Mouse (Mus musculus): ENCODE measurements around the gene Axl. TPM values are rescaled to one million over a fixed set of nuclear protein-coding genes. Genes with fewer than 3 reads are reported as not detected.
A peak's percentile ranks its signal among the peaks of the same experiment; 100 is the strongest.
"Not testable (repeated sequence)": the region's sequence is repeated elsewhere in the genome, so short reads cannot be mapped to it uniquely, and the experiment has no call there.

The Axl gene
- polyA plus RNA-seq, 1 experiment from 2014 or later, result 69.8 TPM

DNA sequence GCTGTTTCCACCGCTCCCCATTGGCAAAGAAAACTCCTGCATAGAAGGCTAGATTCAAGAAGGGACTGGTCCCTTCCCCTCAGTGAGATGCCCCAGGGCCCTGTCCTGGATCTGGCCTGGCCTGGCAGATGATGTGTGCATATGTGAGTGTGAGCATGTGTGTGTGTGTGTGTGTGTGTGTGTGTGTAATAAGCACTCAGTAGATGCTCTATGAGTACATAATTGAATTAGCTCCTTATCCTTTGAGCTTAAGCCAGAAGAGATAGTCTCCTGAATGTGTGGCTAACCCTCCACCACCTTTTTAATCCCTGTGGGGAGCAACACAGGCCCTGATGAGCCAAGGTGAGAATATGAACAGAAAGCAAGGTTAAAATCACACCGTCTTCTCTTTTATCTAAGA, 23.2 kb upstream of the Axl start:
- ATAC-seq, result no peak
- H3K27me3 ChIP-seq (replicated peaks), result no peaks in the 10 kb centered on the region
- no peak overlapping the region for H3K4me2 ChIP-seq (replicated peaks)
- H3K9ac ChIP-seq, result no peak overlapping the region
- peaks cover 17% of the 10 kb centered on the region for H3K4me1 ChIP-seq (replicated peaks)
- H3K27ac ChIP-seq, result no peak overlapping the region
- 58% methylated on average over 2 of the region's 2 CpGs for WGBS
- H3K4me3 ChIP-seq (replicated peaks), result no peak overlapping the region
- H3K36me3 ChIP-seq, result no peaks in the 10 kb centered on the region
- H3K9me3 ChIP-seq, result no peaks in the 10 kb centered on the region

DNA sequence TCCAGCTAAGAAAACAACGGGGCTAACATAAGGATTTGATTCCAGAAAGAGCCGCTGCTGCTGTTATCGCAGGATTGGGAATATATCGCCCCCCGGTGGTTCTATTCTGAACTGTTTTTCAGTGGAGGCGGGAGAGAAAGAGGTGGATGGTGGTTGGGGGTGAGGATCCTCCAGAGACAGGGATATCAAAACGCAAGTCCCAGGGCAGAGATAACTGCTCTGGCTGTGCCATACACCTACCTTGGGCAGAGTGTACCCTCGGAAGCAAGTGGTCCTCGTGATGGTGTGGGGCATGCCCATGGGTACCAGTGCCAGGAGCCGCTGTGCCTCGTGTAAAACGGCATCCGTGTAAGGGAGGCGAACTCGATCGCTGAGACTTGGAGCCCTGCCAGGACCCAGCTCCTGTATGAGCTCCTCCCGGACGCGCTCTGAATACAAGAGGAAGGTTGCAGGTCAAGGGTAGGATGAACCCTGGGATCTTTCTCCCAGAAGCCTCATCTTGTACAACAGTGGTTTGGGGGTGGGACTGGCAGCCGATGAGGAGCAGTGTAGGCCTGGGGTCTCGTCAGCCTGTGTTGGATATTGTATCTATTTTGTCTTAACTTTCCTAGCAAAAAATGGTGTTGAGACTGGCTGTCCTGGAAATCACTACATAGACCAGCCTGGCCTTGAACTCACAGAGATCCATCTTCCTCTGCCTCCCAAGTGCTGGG, 17.3 kb upstream of the Axl start:
- H3K27ac ChIP-seq, result no peak overlapping the region
- H3K4me3 ChIP-seq (replicated peaks), result peak overlapping the region; percentile 22
- WGBS, result 21% methylated on average over 21 of the region's 21 CpGs
- H3K4me1 ChIP-seq (replicated peaks), result peaks cover 14% of the 10 kb centered on the region
- no peaks in the 10 kb centered on the region for H3K36me3 ChIP-seq
- H3K4me2 ChIP-seq (replicated peaks), result peak overlapping the region; percentile 50
- no peaks in the 10 kb centered on the region for H3K27me3 ChIP-seq (replicated peaks)
- H3K9ac ChIP-seq, result peak overlapping the region; percentile 33; the same call in 1 of the 2 replicates
- peak; percentile 31 for ATAC-seq
- no peaks in the 10 kb centered on the region for H3K9me3 ChIP-seq

DNA sequence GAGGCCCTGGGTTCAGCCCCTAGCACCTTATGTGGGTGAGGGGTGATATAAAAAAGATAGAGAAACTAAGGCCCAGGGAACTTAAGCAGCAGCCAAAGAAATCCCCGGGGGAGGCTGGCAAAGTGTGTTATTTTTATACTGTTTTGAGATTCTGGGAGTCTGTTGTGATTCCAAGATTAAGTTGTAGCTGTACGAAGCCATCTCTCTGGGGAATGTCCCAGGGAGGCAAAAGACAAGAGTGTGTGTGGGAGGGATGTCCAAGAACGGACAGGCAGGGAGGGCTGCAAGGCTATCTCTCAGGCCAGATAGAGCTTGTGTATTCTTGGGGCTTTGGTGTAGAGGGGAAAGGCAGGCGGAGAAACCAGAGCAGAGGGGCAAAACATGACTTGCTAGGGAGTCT, 16.3 kb upstream of the Axl start:
- Histone ChIP-seq H3K27me3 (replicated peaks) (no peaks in the 10 kb centered on the region), H3K4me1 (replicated peaks) (peaks cover 14% of the 10 kb centered on the region), H3K4me2 (replicated peaks) (no peak overlapping the region), H3K27ac (no peak overlapping the region), H3K9ac (no peak overlapping the region), H3K36me3 (no peaks in the 10 kb centered on the region), H3K4me3 (replicated peaks) (no peak overlapping the region), H3K9me3 (no peaks in the 10 kb centered on the region)
- WGBS, result 72% methylated on average over 4 of the region's 4 CpGs
- no peak for ATAC-seq

DNA sequence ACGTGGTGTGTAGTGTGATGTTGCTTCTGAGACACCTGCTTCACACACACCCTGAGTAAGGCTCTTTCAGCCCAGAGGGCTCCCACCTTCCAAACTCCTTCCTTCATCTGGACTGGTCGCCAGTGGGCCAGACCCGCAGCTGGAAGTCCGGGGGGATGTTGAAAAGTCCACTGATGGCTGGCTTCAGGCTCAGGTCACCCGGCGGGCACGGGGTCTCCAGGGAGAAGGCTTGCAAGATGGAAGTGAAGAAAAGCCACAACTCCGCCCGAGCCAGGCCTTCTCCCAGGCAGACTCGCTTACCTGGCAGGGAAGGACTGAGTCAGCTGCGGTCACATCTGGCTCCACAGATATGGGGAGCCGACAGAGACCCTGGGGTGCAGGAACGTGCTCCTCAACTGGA, 15.0 kb upstream of the Axl start:
- H3K4me2 ChIP-seq (replicated peaks), result no peak overlapping the region
- no peak overlapping the region for H3K27ac ChIP-seq
- no peaks in the 10 kb centered on the region for H3K9me3 ChIP-seq
- no peak for ATAC-seq
- 82% methylated on average over 13 of the region's 13 CpGs for WGBS
- H3K36me3 ChIP-seq, result no peaks in the 10 kb centered on the region
- H3K27me3 ChIP-seq (replicated peaks), result no peaks in the 10 kb centered on the region
- H3K4me3 ChIP-seq (replicated peaks), result no peak overlapping the region
- no peak overlapping the region for H3K9ac ChIP-seq
- H3K4me1 ChIP-seq (replicated peaks), result peaks cover 14% of the 10 kb centered on the region

DNA sequence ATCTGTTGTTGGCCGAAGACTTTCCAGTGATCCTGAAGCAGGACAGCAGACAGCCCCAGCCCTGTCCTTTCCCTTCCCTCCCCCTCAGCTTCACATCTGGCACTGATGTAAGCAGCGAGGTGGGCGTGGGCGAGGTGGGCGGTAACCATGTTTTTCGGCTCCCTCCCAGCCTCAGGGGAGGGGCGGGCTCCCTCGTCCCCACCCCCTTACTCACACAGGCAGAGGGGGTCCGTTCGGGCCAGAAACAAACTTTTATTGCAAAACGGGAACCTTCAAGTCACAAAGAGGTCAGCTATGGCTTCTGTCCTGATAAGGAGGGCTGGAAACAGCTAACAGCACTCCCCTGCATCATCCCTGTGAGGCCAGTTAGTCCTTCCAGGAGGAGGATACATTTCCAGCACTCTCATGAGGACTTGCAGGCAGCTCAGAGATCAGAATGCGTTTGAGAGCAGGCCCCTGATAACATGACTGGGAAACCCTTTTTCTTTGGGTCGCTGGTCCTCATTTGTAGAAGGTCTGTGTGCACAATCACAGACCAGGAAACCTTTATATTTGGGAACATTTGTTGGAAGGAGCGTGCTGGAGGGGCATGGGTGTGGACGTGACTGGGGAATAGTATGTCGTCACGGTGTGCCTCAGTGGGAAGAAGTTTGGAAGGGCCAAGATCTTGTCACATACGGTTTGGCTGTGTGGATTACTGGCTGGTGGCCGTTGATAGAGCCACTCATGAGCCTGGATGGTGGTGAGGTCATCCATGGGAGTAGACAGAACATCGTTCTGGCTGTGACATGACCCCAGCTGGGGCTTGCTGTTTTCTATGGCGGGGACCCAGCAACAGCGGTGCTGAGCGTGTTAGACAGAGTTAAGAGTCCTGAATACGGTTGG, 14.0 kb upstream of the Axl start:
- peak; percentile 60 for ATAC-seq
- Histone ChIP-seq H3K4me1 (replicated peaks) (peaks cover 14% of the 10 kb centered on the region), H3K27me3 (replicated peaks) (no peaks in the 10 kb centered on the region), H3K27ac (peak overlapping the region; percentile 73), H3K4me2 (replicated peaks) (peak overlapping the region; percentile 47), H3K36me3 (no peaks in the 10 kb centered on the region), H3K9ac (peak overlapping the region; percentile 8; the same call in 1 of the 2 replicates), H3K4me3 (replicated peaks) (peak overlapping the region; percentile 18; the same call in 1 of the 2 replicates), H3K9me3 (no peaks in the 10 kb centered on the region)
- 21% methylated on average over 24 of the region's 24 CpGs for WGBS

DNA sequence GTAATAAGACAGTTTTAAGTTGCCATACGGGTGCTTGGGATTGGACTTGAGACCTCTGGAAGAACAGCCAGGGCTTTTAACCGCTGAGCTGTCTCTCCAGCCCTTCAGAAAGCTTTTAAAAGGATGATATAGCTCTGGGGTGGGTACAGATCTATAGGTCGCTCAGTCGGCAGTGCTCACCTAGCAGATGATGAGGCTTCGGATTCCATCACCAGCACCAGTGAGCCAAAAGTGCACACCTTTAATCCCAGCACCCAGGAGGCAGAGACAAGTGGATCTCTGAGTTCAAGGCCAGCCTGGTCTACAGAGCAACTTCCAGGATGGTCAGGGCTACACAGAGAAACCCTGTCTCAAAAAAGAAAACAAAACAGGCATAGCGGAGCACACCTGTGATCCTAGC, 12.5 kb upstream of the Axl start:
- Histone ChIP-seq H3K4me2 (replicated peaks) (no peak overlapping the region), H3K4me3 (replicated peaks) (no peak overlapping the region), H3K27me3 (replicated peaks) (no peaks in the 10 kb centered on the region), H3K9ac (no peak overlapping the region), H3K9me3 (no peaks in the 10 kb centered on the region), H3K36me3 (no peaks in the 10 kb centered on the region), H3K27ac (no peak overlapping the region), H3K4me1 (replicated peaks) (peaks cover 14% of the 10 kb centered on the region)
- 91% methylated on average over 6 of the region's 6 CpGs for WGBS
- ATAC-seq, result no peak

DNA sequence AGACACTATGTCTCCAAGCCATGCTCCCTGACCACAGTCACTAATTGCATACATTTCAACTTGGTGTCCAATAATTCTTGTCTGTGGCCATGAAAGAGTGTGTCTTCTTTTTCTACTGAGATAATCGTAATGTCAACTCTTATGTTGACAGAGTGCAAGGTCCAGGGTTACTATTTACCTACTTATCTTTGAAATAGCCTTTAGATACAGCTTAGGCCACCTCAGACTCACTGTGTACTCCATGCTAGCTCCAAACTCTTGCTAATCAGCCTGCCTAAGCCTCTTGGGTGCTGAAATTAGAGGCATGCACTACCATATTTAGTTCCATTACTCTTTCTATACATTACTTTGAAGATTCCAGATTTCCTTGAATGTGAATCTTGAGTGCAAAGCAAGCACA, 10.9 kb upstream of the Axl start:
- peak overlapping the region; percentile 27; the same call in 1 of the 2 replicates for H3K27ac ChIP-seq
- ATAC-seq, result peak; percentile 76
- 52% methylated on average over 1 of the region's 1 CpGs for WGBS

DNA sequence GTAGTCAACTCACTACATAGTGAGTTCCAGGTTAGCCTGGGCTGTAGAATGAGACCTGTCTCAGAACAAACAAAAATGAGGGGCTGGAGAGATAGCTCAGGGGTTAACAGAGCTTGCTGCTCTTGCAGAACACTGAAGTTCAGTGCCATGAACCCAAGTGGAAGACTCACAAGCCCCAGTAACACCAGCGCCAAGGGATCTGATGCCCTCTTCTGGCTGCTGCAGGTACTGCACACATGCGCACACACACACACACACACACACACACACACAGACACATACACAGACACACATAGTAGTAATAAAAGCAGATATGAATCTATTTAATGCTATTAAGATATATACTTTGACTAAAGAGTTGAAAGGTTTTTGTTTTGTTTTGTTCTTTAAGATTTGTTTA, 10.0 kb upstream of the Axl start:
- Histone ChIP-seq H3K4me3 (replicated peaks) (no peak overlapping the region), H3K27me3 (replicated peaks) (no peaks in the 10 kb centered on the region), H3K4me2 (replicated peaks) (no peak overlapping the region), H3K36me3 (no peaks in the 10 kb centered on the region), H3K9me3 (no peaks in the 10 kb centered on the region), H3K27ac (no peak overlapping the region), H3K9ac (no peak overlapping the region), H3K4me1 (replicated peaks) (peaks cover 10% of the 10 kb centered on the region)
- WGBS, result 73% methylated on average over 2 of the region's 2 CpGs
- no peak for ATAC-seq

More for the DNA sequence above, 10.9 kb upstream of the Axl start:
- Histone ChIP-seq H3K27me3 (replicated peaks) (no peaks in the 10 kb centered on the region), H3K9me3 (no peaks in the 10 kb centered on the region), H3K4me3 (replicated peaks) (no peak overlapping the region), H3K9ac (no peak overlapping the region), H3K4me1 (replicated peaks) (peaks cover 10% of the 10 kb centered on the region), H3K36me3 (no peaks in the 10 kb centered on the region), H3K4me2 (replicated peaks) (no peak overlapping the region)

DNA sequence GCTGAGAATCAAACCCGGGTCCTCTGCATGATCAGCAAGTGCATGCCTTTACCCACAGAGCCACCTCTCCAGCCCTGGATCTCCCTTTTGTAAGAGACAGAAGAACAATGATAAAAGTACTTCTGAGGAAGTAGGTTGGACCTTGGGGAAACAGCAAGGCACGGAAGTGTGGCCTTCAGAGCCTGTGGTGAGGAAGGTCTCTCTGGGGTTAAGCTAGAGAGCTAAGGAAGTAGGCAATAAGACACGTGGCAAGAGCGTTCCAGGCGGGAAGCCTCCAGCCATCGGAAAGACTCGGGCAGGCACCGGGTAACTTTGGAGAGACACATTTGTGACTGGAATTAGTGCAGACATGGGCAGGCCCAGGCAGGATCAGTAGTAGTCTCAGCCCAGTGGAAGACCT, 6.3 kb upstream of the Axl start:
- no peak for ATAC-seq
- Histone ChIP-seq H3K27me3 (replicated peaks) (no peaks in the 10 kb centered on the region), H3K27ac (no peak overlapping the region), H3K36me3 (no peaks in the 10 kb centered on the region), H3K9me3 (no peaks in the 10 kb centered on the region), H3K4me1 (replicated peaks) (peaks cover 10% of the 10 kb centered on the region), H3K9ac (no peak overlapping the region), H3K4me3 (replicated peaks) (no peak overlapping the region), H3K4me2 (replicated peaks) (no peak overlapping the region)
- 90% methylated on average over 8 of the region's 8 CpGs for WGBS

DNA sequence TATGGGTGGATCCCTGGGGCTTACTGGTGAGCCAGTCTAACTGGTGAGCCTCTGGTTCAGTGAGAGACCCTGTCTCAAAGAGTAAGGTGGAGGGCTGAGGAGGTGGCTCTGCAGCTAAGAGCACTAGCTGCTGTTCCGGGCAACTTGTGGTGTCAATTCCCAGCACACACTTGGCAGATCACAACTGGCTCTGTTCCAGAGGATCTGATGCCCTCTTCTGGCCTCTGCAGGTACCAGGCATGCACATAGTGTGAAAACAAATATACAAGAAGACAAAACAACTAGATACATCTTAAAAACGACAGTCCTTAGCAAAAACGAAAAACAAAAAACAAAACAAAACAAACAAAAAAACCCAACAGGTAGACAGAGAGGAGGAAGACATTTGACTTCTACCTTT, 5.2 kb upstream of the Axl start:
- WGBS, result 63% methylated on average over 3 of the region's 3 CpGs
- ATAC-seq, result no peak

DNA sequence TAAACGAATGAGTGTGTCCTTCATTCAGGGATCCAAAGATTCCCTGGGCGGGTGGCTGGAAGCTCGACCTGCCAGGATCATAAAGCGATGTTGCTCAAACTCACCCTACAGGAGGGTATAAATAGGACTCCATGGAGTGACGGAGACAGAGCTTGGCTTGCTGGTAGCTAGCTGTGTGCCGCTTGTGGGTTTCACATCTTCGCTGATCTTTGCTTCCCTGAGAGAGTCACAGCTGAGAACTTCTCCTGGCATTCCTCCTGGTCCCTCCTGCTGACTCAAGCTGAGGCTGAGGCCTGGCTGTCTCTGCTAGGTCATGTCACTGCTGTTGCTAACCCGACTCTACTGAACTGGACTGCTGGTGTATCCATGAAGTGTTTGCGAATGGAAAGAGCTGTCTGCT, 4.5 kb upstream of the Axl start:
- not testable (repeated sequence) for H3K4me3 ChIP-seq (replicated peaks); ATAC-seq

More for the DNA sequence above, 5.2 kb upstream of the Axl start:
- Histone ChIP-seq H3K27me3 (replicated peaks) (no peaks in the 10 kb centered on the region), H3K9me3 (no peaks in the 10 kb centered on the region), H3K9ac (no peak overlapping the region), H3K4me1 (replicated peaks) (peaks cover 16% of the 10 kb centered on the region), H3K27ac (no peak overlapping the region), H3K4me2 (replicated peaks) (no peak overlapping the region), H3K4me3 (replicated peaks) (no peak overlapping the region), H3K36me3 (no peaks in the 10 kb centered on the region)

DNA sequence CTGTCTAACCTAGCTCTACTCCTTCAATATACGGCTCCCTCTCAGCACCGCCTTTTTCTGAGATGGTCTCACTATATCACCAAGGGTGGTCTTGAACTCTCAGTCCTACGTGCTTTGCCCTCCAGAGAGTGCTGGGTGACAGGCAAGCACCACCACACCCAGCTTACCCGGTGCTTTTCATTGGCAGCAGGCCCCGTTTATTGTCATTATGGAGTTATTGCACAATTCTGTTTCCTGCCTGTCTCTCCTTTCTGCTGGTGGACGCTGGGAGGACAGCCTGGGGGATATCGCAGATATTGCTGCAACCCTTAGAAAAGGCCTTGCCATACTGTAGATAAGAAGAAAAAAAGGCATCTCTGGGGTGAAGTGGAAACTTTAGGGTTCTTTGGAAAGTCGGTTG, 2.1 kb upstream of the Axl start:
- Histone ChIP-seq H3K27ac (no peak overlapping the region), H3K27me3 (replicated peaks) (no peaks in the 10 kb centered on the region), H3K9ac (no peak overlapping the region), H3K4me2 (replicated peaks) (no peak overlapping the region), H3K4me1 (replicated peaks) (peaks cover 24% of the 10 kb centered on the region), H3K4me3 (replicated peaks) (no peak overlapping the region), H3K9me3 (no peaks in the 10 kb centered on the region), H3K36me3 (no peaks in the 10 kb centered on the region)
- ATAC-seq, result peak; percentile 21; the same call in 1 of the 2 replicates
- WGBS, result 56% methylated on average over 8 of the region's 8 CpGs

More for the DNA sequence above, 4.5 kb upstream of the Axl start:
- H3K27ac ChIP-seq; H3K9me3 ChIP-seq; H3K9ac ChIP-seq; H3K36me3 ChIP-seq; H3K27me3 ChIP-seq (replicated peaks); H3K4me2 ChIP-seq (replicated peaks): not testable (repeated sequence)
- WGBS, result 67% methylated on average over 9 of the region's 9 CpGs
- peaks cover 16% of the 10 kb centered on the region for H3K4me1 ChIP-seq (replicated peaks)

Data from intestine, embryonic 15.5 days (tissue).